Mouse (Mus musculus): ENCODE data around the gene Evi5l. TPM values are rescaled to one million over a fixed set of nuclear protein-coding genes. Genes with fewer than 3 reads are reported as not detected.
A peak's percentile ranks its signal among the peaks of the same experiment; 100 is the strongest.
"Not testable (repeated sequence)": the region's sequence is repeated elsewhere in the genome, so short reads cannot be mapped to it uniquely, and the experiment has no call there.

Evi5l gene
- polyA plus RNA-seq, 1 experiment from 2014 or later, result 16.5 TPM

DNA sequence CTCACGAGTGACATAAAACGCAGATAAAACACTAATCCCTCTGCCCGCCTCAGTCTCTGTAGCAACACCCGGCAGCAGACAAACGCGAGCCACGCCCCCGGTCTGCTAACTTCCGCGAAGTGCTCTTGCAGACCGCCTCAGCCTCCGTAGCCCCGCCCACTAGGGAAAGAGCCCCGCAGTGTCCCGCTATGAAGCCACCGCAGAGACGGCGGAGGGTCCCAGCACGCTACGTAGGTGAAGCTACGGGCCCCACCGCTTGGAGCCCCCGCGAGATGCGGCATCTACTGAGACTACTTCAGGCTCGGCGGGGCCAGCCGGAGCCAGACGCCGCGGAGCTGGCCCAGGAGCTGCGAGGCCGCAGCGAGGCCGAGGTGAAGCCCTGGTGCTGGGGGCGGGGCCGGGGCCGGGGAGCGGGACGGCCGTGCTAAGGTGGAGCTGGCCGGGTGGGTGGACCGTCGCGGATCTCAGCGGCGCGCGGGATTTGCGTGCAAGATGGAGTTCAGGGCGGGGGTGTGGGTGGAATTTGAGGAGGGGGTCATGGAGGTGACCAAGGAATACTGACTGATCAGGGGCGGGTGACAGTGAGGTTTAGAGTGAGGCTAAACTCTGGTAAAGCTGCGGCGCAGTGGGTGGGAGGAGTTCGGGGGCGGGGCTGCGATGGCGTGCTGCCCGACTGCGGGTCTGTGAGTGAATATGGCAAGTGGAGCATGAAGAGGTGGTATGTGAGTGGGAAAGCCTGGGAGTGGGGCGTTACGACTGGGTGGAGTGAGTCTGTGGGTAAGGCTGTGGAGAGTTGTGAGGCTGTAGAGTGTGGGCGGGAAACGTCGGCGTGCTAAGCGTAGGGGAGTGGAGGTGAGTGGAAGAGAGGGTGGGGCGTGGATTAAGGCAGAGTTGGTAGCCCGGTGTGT lies 86.8 kb downstream of the Evi5l start, which contains the start of gene Snapc2:
TSS of gene Snapc2 (plus strand) at position 147 of the 908 bp plus-strand sequence.
- peak; percentile 88 for ATAC-seq (replicated peaks; ENCODE audit: low FRiP score, low read depth)
- Histone ChIP-seq H3K9ac (ENCODE audit: low read depth, low read length) (peak within 1 kb of the TSS; percentile 89), H3K27ac (peak within 1 kb of the TSS; percentile 88), H3K4me2 (ENCODE audit: low read length) (peak within 1 kb of the TSS; percentile 58), H3K36me3 (ENCODE audit: insufficient read depth, low read length) (peaks cover 7% of the 10 kb centered on the region; the same call in 1 of the 2 replicates), H3K9me3 (replicated peaks; ENCODE audit: low read length) (no peaks in the 10 kb centered on the region), H3K4me1 (replicated peaks; ENCODE audit: insufficient read depth, low read length) (peaks cover 7% of the 10 kb centered on the region), H3K4me3 (replicated peaks; ENCODE audit: low read depth, low read length) (peak within 1 kb of the TSS; percentile 88), H3K27me3 (ENCODE audit: insufficient read depth, low read length) (no peaks in the 10 kb centered on the region)
- WGBS, result under 1% methylated on average over 69 of the region's 69 CpGs
- peak; percentile 97 for DNase-seq (ENCODE audit: low spot score)
- 0 out of 2 replicates have a peak, but pooled peaks have one; percentile 2 for TF ChIP-seq CTCF (IDR thresholded peaks at IDR 0.05; ENCODE audit: low read depth)

GRCm38 (mm10) chr8:4254001-4254400 lies 87.6 kb downstream of the Evi5l start:
- peak; percentile 66 for TF ChIP-seq CTCF (IDR thresholded peaks at IDR 0.05; ENCODE audit: low read depth)
- H3K27ac ChIP-seq, result peak overlapping the region; percentile 88; the same call in 1 of the 2 replicates

DNA sequence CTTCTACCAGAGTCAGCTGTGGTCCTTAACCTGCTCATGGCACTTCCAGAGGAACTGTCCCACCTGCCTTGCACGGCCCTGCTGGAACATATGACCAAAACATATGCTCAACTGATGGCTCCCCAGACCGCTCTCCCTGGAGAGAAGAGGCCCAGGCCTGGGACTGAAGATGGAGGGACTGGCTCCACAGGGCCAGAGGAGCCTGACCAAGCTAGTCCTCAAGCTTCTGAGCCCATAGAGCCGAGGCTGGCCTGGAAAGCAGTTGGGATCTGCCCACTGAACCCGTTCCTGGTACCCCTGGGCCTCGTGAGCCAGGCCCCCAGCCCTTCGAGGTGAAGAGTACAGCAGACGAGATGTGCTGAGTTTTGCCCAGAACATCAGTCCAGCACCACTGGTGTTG lies 89.1 kb downstream of the Evi5l start:
- not testable (repeated sequence) for H3K27ac ChIP-seq; ATAC-seq (replicated peaks; ENCODE audit: low FRiP score, low read depth); H3K4me2 ChIP-seq (ENCODE audit: low read length); H3K9ac ChIP-seq (ENCODE audit: low read depth, low read length); H3K4me3 ChIP-seq (replicated peaks; ENCODE audit: low read depth, low read length); H3K9me3 ChIP-seq (replicated peaks; ENCODE audit: low read length); H3K27me3 ChIP-seq (ENCODE audit: insufficient read depth, low read length); DNase-seq (ENCODE audit: low spot score)
- Histone ChIP-seq H3K36me3 (ENCODE audit: insufficient read depth, low read length) (peaks cover 13% of the 10 kb centered on the region; the same call in 1 of the 2 replicates), H3K4me1 (replicated peaks; ENCODE audit: insufficient read depth, low read length) (peaks cover 11% of the 10 kb centered on the region; the same call in 1 of the 2 replicates)
- WGBS, result 82% methylated on average over 7 of the region's 7 CpGs

More at GRCm38 (mm10) chr8:4254001-4254400, 87.6 kb downstream of the Evi5l start:
- no peaks in the 10 kb centered on the region for H3K9me3 ChIP-seq (replicated peaks; ENCODE audit: low read length)
- peak overlapping the region; percentile 58 for H3K4me2 ChIP-seq (ENCODE audit: low read length)
- H3K4me3 ChIP-seq (replicated peaks; ENCODE audit: low read depth, low read length), result peak overlapping the region; percentile 88; the same call in 1 of the 2 replicates
- peaks cover 7% of the 10 kb centered on the region; the same call in 1 of the 2 replicates for H3K36me3 ChIP-seq (ENCODE audit: insufficient read depth, low read length)
- peak overlapping the region; percentile 23; the same call in 1 of the 2 replicates for H3K9ac ChIP-seq (ENCODE audit: low read depth, low read length)
- DNase-seq (ENCODE audit: low spot score) (peak; percentile 76), ATAC-seq (replicated peaks; ENCODE audit: low FRiP score, low read depth) (no peak)
- no peaks in the 10 kb centered on the region for H3K27me3 ChIP-seq (ENCODE audit: insufficient read depth, low read length)
- peaks cover 7% of the 10 kb centered on the region for H3K4me1 ChIP-seq (replicated peaks; ENCODE audit: insufficient read depth, low read length)
- 55% methylated on average over 6 of the region's 6 CpGs for WGBS

DNA sequence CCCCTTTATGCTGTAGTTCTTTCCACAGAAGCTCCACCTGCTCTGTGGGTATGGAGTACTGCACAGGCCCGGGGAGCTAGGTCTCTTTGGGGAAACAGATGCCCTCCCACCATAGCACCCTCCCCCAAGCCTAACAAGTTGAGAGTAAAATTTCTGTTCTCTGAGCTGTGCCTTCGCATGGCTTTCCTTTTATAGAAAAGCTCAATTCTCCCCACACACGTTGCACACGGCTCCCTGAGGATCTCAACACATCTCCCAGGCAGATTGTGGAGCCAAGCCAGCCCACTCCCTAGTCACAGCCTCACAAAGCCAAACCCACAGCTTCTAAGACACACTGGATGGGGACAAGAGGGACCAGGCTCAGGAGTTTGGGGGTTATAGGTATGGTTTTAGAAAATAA lies 90.5 kb downstream of the Evi5l start:
- Histone ChIP-seq H3K9me3 (replicated peaks; ENCODE audit: low read length) (no peaks in the 10 kb centered on the region), H3K9ac (ENCODE audit: low read depth, low read length) (no peak overlapping the region), H3K4me1 (replicated peaks; ENCODE audit: insufficient read depth, low read length) (peaks cover 11% of the 10 kb centered on the region; the same call in 1 of the 2 replicates), H3K4me3 (replicated peaks; ENCODE audit: low read depth, low read length) (no peak overlapping the region), H3K4me2 (ENCODE audit: low read length) (no peak overlapping the region), H3K36me3 (ENCODE audit: insufficient read depth, low read length) (peaks cover 23% of the 10 kb centered on the region), H3K27ac (no peak overlapping the region), H3K27me3 (ENCODE audit: insufficient read depth, low read length) (no peaks in the 10 kb centered on the region)
- WGBS, result 51% methylated on average over 4 of the region's 4 CpGs
- ATAC-seq (replicated peaks; ENCODE audit: low FRiP score, low read depth) (no peak), DNase-seq (ENCODE audit: low spot score) (no peak)
- TF ChIP-seq CTCF (IDR thresholded peaks at IDR 0.05; ENCODE audit: low read depth), result no peak

DNA sequence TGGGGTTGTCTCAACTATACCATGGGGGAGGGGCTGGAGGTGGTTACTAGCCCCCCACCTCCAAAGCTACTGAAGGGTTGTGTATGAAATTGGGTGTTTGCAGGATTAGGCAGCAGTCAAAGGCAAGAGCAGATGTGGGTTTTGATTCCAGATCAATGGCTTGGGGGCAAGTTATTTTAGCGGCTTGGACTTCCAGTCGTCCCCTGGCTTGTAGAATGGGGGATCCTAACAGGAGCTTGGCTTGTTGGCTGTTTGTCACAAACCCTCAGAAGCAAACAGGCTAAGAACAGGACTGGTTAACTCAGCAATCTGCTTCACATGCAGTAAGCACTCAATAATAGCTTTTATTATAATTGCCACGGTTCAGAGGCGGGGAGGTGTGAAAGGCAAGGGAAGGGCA lies 91.0 kb downstream of the Evi5l start:
- Histone ChIP-seq H3K4me1 (replicated peaks; ENCODE audit: insufficient read depth, low read length) (peaks cover 10% of the 10 kb centered on the region; the same call in 1 of the 2 replicates), H3K9me3 (replicated peaks; ENCODE audit: low read length) (no peaks in the 10 kb centered on the region), H3K9ac (ENCODE audit: low read depth, low read length) (no peak overlapping the region), H3K27me3 (ENCODE audit: insufficient read depth, low read length) (no peaks in the 10 kb centered on the region), H3K4me2 (ENCODE audit: low read length) (no peak overlapping the region), H3K27ac (no peak overlapping the region), H3K36me3 (ENCODE audit: insufficient read depth, low read length) (peaks cover 27% of the 10 kb centered on the region), H3K4me3 (replicated peaks; ENCODE audit: low read depth, low read length) (no peak overlapping the region)
- WGBS, result 80% methylated on average over 4 of the region's 4 CpGs
- no peak for DNase-seq (ENCODE audit: low spot score)
- ATAC-seq (replicated peaks; ENCODE audit: low FRiP score, low read depth), result no peak
- no peak for TF ChIP-seq CTCF (IDR thresholded peaks at IDR 0.05; ENCODE audit: low read depth)

DNA sequence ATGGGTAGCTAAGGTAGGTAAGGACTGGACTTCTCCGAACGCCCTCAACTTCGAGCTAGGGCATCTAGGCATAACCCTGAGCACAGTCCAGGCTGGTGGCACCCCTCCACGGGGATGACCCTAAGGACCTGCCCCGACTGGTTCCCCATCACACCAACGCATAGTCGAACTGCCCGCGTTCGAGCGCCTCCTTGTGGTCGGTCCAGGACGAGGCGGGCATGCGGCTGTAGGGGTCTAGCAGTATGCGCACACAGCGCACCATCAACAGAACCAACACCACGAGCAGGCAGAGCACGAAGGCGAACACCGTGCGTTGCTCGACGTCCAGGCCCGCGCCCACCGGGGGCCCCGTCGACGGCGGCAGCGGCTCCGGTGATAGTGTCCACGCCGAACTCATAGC lies 91.9 kb downstream of the Evi5l start:
- ATAC-seq (replicated peaks; ENCODE audit: low FRiP score, low read depth) (peak; percentile 52), DNase-seq (ENCODE audit: low spot score) (peak; percentile 81)
- peak overlapping the region; percentile 74 for H3K9ac ChIP-seq (ENCODE audit: low read depth, low read length)
- peaks cover 7% of the 10 kb centered on the region; the same call in 1 of the 2 replicates for H3K4me1 ChIP-seq (replicated peaks; ENCODE audit: insufficient read depth, low read length)
- WGBS, result 3% methylated on average over 35 of the region's 35 CpGs
- peak; percentile 89 for TF ChIP-seq CTCF (IDR thresholded peaks at IDR 0.05; ENCODE audit: low read depth)
- H3K27ac ChIP-seq, result peak overlapping the region; percentile 47; the same call in 1 of the 2 replicates
- peaks cover 30% of the 10 kb centered on the region for H3K36me3 ChIP-seq (ENCODE audit: insufficient read depth, low read length)
- H3K9me3 ChIP-seq (replicated peaks; ENCODE audit: low read length), result no peaks in the 10 kb centered on the region
- H3K27me3 ChIP-seq (ENCODE audit: insufficient read depth, low read length), result no peaks in the 10 kb centered on the region
- peak overlapping the region; percentile 75 for H3K4me2 ChIP-seq (ENCODE audit: low read length)
- peak overlapping the region; percentile 72 for H3K4me3 ChIP-seq (replicated peaks; ENCODE audit: low read depth, low read length)
